Mouse (Mus musculus): Measurements from ENCODE around the gene Gm11060. TPM values are rescaled to one million over a fixed set of nuclear protein-coding genes. Genes with fewer than 3 reads are reported as not detected.

Gm11060 gene
- total RNA-seq, 2 experiments from 2014 or later: not detected

GRCm38 (mm10) chr2:105089083-105089482 lies 2.7 kb upstream of the Gm11060 start:
- DNase-seq: no peak
- no peak for TF ChIP-seq CTCF (IDR thresholded peaks at IDR 0.05)
- Histone ChIP-seq H3K4me3 (no peak overlapping the region), H3K27ac (no peak overlapping the region)
- intact Hi-C loops (cut with DNase I): no loop called here

- intact Hi-C loops (cut with DNase I): no loop called here
- no peak overlapping the region for H3K27ac ChIP-seq
- TF ChIP-seq CTCF (IDR thresholded peaks at IDR 0.05): no peak
Measured at GRCm38 (mm10) chr2:105089581-105090508, 2.0 kb upstream of the Gm11060 start.

GRCm38 (mm10) chr2:105090991-105091390 lies 827 bp upstream of the Gm11060 start:
- TF ChIP-seq CTCF (IDR thresholded peaks at IDR 0.05): no peak
- no peak overlapping the region for H3K27ac ChIP-seq
- peak; percentile 42 for DNase-seq
- intact Hi-C loops (cut with DNase I): no loop called here
- no peak overlapping the region for H3K4me3 ChIP-seq

More at GRCm38 (mm10) chr2:105089581-105090508, 2.0 kb upstream of the Gm11060 start:
- H3K4me3 ChIP-seq: no peak overlapping the region
- no peak for DNase-seq

GRCm38 (mm10) chr2:105097294-105097953 lies 5.6 kb downstream of the Gm11060 start:
- no peak for DNase-seq
- Histone ChIP-seq H3K27ac (no peak overlapping the region), H3K4me3 (no peak overlapping the region)
- intact Hi-C loops (cut with DNase I): no loop called here
- no peak for TF ChIP-seq CTCF (IDR thresholded peaks at IDR 0.05)

GRCm38 (mm10) chr2:105099410-105099809 lies 7.6 kb downstream of the Gm11060 start:
- no peak overlapping the region for H3K4me3 ChIP-seq
- intact Hi-C loops (cut with DNase I): no loop called here
- no peak for TF ChIP-seq CTCF (IDR thresholded peaks at IDR 0.05)
- DNase-seq: no peak
- H3K27ac ChIP-seq: no peak overlapping the region

GRCm38 (mm10) chr2:105100541-105100940 lies 8.7 kb downstream of the Gm11060 start:
- intact Hi-C loops (cut with DNase I): no loop called here
- no peak overlapping the region for H3K4me3 ChIP-seq
- DNase-seq: no peak
- no peak overlapping the region for H3K27ac ChIP-seq
- no peak for TF ChIP-seq CTCF (IDR thresholded peaks at IDR 0.05)

- Histone ChIP-seq H3K4me3 (no peak overlapping the region), H3K27ac (no peak overlapping the region)
- peak; percentile 25; the same call in 1 of the 2 replicates for TF ChIP-seq CTCF (IDR thresholded peaks at IDR 0.05)
- DNase-seq: peak; percentile 58
- intact Hi-C loops (cut with DNase I): no loop called here
Measured at GRCm38 (mm10) chr2:105108703-105109158, 16.9 kb downstream of the Gm11060 start.

- Histone ChIP-seq H3K4me3 (no peak overlapping the region), H3K27ac (no peak overlapping the region)
- no peak for DNase-seq
- TF ChIP-seq CTCF (IDR thresholded peaks at IDR 0.05): no peak
- intact Hi-C loops (cut with DNase I): no loop called here
Measured at GRCm38 (mm10) chr2:105114074-105114473, 22.3 kb downstream of the Gm11060 start.

- intact Hi-C loops (cut with DNase I): no loop called here
- H3K4me3 ChIP-seq: no peak overlapping the region
- no peak for TF ChIP-seq CTCF (IDR thresholded peaks at IDR 0.05)
- no peak for DNase-seq
- H3K27ac ChIP-seq: no peak overlapping the region
Measured at GRCm38 (mm10) chr2:105117669-105118068, 25.9 kb downstream of the Gm11060 start.

- intact Hi-C loops (cut with DNase I): no loop called here
- no peak overlapping the region for H3K4me3 ChIP-seq
- no peak overlapping the region for H3K27ac ChIP-seq
- TF ChIP-seq CTCF (IDR thresholded peaks at IDR 0.05): no peak
- DNase-seq: no peak
Measured at GRCm38 (mm10) chr2:105122216-105122615, 30.4 kb downstream of the Gm11060 start.

GRCm38 (mm10) chr2:105122886-105123285 lies 31.1 kb downstream of the Gm11060 start:
- intact Hi-C loops (cut with DNase I): no loop called here
- DNase-seq: no peak

GRCm38 (mm10) chr2:105123431-105123830 lies 31.6 kb downstream of the Gm11060 start:
- no peak for TF ChIP-seq CTCF (IDR thresholded peaks at IDR 0.05)
- no peak overlapping the region for H3K4me3 ChIP-seq
- intact Hi-C loops (cut with DNase I): no loop called here
- no peak for DNase-seq
- H3K27ac ChIP-seq: no peak overlapping the region

More at GRCm38 (mm10) chr2:105122886-105123285, 31.1 kb downstream of the Gm11060 start:
- TF ChIP-seq CTCF (IDR thresholded peaks at IDR 0.05): no peak
- H3K27ac ChIP-seq: no peak overlapping the region
- H3K4me3 ChIP-seq: peak overlapping the region; percentile 51

GRCm38 (mm10) chr2:105123881-105124280 lies 32.1 kb downstream of the Gm11060 start:
- Histone ChIP-seq H3K4me3 (no peak overlapping the region), H3K27ac (no peak overlapping the region)
- intact Hi-C loops (cut with DNase I): no loop called here
- no peak for TF ChIP-seq CTCF (IDR thresholded peaks at IDR 0.05)
- no peak for DNase-seq
